Mouse (Mus musculus) c-Kit-positive CD71-positive TER-119-negative erythroid progenitor cells, embryonic 14.5 days (primary cell): ENCODE data around the gene Prph.

Source experiments
- DNase-seq: peaks from one replicate; pipeline ENCODE4 v3.0.0-alpha.2; 2013; ENCODE audit warnings: low read depth

The Prph gene

DNA sequence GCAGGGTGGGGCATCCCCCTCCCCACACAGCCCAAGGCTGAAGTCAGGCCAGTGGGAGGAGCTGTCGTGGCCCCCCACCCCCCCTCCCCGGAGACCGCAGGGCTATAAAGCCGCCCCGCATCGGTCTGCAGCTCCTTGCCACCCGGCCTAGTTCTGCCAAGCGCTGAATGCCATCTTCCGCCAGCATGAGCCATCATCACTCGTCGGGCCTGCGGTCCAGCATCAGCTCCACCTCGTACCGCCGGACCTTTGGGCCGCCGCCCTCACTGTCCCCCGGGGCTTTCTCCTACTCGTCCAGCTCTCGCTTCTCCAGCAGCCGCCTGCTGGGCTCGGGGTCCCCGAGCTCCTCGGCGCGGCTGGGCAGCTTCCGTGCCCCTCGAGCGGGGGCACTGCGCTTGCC lies at the start of gene Prph:
TSS of gene Prph (plus strand) at position 135 of the 400 bp plus-strand sequence.
- DNase-seq, result no peak

DNA sequence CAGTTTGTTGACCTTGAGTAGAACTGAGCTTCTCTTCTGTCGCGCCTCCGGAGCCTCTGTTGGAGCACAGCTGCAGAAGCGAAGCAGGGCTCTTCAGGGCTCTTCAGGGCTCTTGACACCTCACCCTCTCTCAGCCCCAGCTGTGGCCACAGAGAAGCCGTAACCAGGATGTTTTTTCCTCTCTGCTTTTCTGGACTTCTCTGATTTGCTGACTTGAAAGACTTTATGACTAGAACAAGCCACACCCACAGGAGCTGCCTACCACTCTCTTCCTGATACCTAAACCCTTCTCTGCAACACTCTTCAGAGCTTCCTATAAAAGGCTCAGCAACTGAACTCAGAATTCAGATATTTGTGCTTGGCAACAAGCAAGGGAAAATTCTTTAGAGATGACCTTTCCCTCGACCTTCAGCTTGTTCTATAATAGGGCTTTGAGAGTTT lies 46.2 kb upstream of the Prph start:
- DNase-seq, result no peak

DNA sequence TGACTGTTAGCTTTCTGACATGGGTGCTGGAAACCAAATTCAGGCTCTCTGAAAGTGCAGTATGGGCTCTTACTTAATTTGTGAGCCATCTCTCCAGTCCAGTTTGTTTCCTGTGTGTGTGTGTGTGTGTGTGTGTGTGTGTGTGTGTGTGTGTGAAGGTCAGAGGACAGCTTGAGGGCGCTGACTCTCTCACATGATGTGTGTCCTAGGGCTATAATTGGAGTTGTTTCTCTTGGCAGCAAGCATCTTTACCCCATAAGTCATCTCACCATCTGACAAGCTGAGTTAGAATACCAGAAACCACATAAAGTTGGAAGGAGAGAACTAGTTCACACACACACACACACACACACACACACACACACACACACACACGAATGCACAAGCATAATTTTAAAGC lies 44.1 kb upstream of the Prph start:
- no peak for DNase-seq

DNA sequence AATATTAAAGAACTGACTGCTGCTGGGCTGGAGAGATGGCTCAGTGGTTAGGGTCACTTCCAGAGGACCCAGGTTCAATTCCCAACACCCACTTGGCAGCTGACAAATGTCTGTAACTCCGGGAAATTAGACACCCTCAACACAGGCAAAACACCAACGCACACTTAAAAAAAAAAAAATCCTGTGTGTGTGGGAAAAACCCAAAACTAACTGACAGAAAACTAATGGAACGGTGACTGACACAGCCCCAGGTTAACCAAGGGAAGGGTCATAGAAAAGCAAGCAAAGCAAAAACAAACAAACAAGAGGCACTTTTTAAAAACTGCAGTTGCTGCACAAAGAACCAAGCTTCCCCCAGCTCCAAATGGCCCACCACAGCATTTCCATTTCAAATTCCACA lies 43.0 kb upstream of the Prph start:
- DNase-seq, result no peak

DNA sequence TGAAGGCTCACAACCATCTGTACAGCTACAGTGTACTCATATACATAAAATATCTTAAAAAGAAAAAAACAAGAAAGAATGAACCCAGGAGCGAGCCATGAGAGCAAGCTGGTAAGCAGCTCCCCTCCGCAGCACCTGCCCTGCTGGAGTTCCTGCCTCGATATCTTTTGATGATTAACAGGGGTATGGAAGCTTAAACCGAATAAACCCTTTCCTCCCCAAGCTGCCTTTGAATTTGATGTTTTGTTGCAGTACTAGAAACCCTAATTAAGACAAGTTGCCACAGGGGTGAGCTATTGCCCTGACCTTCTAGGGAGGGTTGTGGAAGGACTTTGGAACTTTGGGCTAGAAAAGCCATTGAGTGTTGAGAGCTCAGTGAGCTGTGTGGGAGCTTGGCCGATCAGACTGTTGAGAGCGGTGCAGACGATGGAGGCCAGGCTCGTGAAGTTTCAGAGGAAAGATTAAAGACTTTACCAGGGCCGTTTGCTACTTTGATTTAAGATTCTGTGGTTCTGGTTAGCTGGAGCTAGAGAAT lies 40.4 kb upstream of the Prph start:
- DNase-seq, result no peak

DNA sequence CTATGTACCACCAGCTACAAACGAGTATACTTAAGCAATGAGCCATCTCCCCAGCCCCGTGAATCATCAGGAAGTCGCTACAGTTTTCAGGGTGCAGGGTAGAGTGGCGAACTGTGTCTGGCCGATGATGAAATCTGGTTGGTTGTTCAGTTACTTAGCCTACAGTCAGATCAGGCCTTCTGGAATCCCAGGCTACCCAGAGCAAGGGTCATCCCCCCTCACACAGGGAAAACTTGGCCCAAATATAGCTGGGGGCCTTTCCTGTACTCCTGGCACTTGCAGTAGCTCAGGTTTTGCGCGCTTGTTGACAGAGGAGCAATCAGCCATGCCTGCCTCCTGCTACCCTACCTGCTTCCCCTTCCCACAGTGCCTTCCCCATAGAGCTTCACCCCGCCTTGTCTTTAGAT lies 37.6 kb upstream of the Prph start:
- no peak for DNase-seq

DNA sequence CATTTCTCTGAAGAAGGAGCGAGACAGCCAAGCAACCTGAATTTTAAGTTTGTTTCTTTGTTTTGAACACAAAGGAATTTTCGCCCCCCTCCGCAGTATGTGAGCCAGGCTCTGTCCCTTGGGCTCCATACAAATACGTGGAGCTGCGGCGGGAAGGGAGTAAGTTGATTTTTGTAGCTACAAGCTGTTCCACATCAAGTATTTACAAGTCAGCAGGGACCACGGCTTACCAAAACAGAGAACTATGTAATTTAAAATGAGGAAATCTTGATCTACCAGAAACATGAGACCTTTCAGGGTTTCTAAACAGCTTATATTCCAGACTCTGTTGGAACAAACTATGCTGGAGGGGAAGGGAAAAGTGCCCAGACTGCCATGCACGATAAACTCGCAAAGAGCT lies 37.0 kb upstream of the Prph start:
- no peak for DNase-seq

DNA sequence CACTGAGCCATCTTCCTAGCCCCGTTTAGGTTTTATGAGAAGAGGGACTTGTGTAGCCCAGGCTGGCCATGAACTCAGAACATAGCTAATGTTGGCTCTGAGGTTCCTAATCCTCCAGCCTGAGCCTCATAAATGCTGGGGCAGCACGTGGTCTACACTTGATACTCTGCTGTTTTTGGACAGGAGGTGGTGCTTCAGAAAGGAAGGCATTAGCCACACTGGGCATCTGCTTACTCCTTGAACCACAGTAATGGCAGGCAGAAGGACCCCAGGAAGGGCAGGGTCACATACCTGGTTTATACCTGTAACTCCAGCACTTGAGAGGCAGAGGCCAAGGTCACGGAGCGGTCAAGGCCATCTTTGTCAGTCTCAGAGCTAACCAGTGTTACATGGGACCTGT lies 36.3 kb upstream of the Prph start:
- no peak for DNase-seq

DNA sequence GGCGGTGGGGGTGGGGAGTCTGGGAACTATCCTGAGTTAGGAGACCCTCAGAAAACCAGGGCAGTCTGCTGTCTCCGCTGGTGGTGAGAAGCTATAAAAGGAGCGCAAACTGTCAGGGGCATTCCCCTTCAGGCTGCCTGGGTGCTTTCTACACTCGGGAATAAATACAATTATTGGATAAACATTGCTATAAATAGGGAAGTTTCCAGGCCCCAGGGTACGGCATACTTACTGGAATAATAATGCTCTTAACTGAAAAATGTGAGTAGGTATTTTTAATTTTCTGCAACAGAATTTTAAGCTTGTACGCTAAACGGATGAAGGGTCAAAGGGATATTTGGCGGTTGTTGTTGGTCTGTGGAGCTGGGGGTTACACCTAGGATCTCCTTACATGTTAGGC lies 35.5 kb upstream of the Prph start:
- no peak for DNase-seq

DNA sequence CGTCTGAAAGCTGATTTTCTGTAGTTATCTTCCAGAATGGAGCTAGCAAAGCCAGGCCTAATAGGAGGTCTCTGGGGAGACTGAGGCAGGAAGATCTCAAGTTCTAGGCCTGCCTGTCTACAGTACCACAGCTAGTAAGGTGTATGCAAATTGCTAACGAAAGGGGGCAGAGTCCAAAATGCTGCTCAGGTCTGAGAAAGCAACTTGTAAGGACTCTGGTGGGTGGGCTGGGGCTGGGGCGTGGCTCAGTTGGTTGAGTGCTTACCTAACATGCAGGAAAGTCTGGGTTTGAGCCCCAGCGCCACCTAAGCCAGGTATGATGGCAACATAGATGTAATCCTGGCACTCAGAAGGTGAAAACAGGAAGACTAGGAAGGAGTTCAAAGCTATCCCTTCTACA lies 34.8 kb upstream of the Prph start:
- no peak for DNase-seq

DNA sequence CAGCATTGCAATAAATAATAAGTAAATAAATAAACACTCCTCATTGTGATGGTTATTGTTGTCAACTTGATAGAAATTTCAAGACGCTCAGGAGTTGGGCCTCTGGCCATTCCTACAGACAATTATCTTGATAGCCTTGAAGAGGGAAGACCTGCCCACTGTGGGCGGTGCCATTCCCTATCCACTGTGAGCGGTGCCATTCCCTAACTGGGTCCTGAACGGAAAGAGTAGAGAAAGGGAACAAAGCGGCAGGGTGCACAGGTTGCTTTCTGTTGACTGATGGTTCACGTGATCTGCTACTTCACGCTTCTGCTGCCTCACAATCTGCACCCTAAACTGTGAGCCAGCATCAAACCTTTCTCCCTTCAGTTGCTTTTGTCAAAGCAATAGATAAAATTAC lies 33.7 kb upstream of the Prph start:
- no peak for DNase-seq

DNA sequence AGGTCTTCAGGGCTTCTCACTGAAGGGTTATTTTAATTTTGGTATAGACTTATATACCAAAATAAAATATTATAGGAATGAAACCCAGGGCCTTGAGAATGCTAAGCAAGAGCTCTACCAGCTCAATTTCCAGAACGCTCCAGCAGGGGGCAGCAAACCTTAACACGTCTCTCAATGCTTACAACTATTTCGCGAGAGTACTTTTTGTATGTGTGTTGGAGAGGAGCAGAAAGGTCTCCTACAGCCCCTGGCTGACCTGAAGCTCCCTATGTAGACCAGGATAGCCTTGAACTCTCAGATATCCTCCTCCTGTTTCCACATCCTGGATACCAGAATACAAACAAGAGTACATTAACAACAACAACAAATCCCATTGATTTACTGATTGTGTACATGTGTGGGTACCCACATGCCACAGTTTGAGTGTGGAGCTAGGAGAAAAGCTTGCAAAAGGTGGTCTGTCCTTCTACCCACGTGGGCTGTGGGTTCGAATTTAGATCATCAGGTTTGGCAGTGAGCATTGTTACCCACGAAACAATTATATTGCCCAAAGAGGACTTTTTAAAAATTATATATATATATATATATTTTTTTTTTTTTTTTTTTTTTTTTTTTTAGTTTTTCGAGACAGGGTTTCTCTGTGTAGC lies 30.2 kb upstream of the Prph start:
- DNase-seq, result peak; percentile 83

DNA sequence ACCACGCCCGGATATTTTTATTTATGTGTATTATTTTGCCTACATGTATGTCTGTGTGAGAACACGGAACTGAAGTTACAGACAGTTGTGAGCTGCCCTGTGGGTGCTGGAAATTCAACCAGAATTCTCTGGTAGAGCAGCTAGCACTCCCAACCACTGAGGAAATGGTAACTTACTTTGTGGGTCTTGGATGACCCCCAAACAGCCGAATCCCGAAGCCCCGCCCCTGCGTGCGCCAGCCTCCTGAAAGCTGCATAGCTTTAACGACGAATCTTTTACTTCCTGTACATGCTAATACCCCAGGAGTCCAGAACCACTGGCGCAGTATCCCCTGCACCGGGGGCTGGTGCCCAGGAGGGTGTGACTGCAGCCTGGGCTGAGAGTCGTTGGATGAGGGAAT lies 29.6 kb upstream of the Prph start:
- DNase-seq, result no peak

DNA sequence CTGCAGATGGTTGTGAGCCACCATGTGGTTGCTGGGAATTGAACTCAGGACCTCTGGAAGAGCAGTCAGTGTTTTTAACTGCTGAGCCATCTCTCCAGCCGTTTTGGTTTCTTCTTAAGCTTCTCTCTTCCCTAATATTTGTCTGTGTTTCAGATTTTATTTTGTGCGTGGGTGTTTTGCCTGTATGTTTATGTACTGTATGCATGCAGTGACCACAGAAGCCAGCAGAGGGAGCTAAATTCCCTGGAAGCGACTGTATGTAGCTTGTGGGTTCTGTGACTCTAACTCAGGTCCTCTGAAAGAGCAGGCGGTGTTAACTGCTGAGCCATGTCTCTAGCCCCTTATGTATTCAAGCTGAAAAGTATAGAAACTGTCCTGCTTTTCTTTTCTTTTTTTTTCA lies 28.7 kb upstream of the Prph start:
- DNase-seq, result peak; percentile 74

DNA sequence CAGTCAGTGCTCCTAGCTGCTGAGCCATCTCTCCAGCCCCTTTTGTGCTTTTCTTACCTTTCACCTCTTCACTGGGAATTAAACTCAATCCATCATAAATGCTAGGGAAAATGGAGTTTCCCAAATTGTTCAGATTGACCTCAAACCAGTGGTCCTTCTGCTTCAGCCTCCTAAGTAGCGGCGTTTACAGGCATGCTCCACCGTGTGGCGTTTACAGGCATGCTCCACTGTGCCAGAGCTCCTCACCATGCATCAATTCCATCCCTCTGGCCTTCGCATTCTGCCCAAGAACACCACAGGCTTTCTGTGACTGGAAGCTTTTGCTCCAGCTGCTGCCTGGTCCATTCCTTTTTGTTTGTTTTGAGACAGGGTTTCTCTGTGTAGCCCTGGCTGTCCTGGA lies 27.9 kb upstream of the Prph start:
- DNase-seq, result no peak

DNA sequence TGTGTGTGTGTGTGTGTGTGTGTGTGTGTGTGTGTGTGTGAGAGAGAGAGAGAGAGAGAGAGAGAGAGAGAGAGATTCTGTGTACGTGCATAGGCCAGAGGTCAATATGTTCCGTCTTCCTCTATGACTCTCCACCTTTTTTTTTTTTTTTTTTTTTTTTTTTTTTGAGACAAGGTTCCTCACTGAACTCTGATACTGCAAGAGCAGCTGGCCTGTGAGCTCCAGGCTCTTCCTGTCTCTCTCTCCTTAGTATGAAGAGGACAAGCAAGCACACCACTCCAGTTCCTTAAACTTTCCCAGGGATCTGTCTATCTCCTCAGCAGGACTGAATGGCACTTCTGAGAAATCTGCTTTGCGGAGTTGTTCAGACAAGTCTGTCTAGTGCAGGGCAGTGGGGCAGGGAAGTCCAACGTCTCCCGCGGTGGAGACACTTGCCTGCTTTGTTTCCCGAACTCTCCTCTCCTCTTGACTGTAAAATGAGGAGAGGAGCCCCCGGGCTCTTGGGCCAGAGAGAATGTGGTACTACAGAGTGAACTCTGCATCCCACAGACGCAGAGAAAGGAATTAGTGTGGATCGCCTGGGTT lies 26.0 kb upstream of the Prph start:
- DNase-seq, result no peak

DNA sequence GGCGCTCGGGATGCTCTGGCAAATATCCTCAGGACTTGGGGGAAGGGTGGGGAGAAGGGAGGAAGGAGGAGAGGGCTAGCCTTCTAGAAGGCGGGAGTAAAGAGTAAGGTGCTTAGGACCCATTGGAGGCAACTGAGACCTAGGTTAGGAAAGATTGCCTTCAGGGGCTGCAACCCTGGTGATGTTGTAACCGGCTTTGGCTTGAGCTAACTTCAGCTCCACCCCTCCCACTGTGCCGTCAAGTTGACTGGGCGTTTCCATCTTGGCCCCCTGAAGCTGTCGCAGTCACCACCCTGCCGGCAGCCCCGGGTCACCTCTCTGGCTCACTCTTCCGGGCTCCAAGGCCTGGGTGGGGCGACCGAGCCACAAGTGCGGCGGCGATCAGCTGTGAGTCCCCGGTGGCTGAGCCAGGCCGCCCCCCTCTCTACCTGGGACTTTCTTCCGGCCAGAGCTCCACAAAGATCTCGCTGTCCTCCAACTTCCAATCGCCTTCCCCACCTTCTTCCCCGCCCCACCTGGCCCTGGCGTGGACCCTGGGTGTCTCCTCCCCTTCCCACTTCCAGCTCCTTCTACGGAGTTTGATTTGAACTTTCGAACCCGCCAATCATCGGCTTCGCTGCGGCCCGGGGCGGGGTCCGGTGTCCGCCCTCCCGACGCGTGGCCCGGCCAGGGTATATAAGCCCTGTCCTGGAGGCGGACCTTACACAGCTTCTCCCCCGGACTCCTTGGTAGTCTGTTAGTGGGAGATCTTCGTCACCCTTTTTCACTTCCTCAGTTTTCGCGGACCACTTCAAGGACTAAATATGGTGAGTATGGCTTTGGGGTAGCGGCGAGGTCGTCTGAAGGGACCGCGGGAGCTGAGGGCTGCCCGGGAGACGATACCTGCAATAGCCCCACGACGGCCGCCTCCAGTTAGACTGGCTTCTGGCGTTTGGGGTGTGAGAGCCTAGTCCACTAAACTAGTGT lies 25.1 kb upstream of the Prph start, which contains the start of gene Tuba1c:
TSS of gene Tuba1c (plus strand) at position 273 of the 966 bp plus-strand sequence.
- peak; percentile 91 for DNase-seq

DNA sequence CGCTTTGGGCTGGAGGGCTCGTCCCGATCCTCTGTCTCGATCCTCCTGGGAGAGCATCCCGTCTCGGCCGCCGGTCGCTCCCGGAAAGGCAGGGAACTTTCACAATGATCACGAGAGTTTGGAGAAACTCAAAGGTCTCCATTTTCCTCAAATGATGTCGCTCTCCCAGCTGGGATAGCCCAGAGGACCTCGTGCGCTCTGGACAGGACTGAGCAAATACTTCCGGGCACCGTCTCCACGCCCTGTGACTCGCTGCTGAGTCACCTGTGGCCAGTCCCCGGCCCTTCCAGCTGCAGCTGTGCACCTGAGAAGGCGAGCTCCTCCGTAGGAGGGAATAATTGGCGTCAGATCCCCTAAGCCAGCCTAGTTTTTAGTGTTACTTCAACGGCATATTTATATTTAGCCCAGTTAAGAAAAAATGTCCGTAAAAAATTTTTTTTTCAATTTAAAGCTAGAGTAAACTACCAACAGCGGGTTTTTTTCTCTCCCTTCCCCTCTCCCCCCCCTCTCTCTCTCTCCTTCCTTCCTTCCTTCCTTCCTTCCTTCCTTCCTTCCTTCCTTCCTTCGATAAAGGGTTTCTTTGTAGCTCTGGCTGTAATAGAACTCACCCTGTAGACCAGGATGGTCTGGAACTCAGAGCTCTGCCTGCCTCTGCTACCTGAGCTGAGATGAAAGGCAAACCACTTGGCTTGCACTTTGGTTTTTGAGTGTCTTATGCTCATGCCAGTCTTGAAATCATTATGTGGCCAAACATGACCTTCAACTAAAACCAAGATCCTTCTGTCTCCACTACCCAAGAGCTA lies 24.2 kb upstream of the Prph start:
- no peak for DNase-seq

DNA sequence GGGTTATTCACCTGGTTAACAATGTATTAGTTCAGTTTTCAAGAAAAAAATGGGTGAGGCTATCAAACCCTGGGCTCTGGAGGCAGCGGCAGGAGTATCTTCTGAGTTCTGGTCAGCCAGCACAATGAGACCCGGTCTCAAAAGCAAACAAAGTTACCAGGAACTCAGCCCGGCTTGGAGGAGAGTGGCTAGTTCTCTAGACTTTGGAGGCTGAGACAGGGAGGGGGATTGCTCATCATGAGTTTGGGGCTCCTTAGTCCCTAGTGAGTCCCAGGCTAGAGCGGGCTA lies 23.6 kb upstream of the Prph start:
- no peak for DNase-seq

DNA sequence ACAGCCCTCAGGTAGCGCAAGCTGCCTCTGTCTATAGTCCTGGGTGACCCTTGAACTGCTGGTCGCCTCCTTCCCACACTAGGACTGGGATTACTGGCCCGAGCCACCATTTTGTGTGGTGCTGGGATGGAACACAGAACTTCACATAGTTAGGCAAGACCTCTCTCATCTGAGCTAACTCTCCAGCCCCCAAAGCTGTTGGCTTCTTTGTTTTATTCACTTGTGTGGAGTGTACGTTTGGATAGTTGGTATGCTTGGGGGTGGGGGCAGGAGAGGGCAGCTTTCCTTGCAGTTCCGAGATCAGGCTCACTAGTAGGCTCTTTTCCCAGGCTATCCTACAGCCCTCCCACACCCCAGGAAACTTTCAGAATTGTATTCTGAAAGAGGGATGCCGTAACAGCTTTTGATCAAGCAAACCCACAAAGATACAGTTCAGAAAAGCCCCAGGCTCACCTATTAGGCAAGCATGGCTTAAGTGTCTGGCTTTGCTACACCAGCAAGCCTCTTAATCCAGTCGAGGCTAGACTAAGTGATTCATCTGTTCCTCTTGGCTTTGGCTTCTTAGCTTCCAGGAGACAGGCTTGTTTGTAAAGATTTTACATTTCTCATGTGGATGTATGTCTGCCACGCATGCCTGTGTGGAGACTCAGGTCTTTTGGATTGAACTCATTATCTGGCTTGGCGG lies 22.8 kb upstream of the Prph start:
- no peak for DNase-seq

DNA sequence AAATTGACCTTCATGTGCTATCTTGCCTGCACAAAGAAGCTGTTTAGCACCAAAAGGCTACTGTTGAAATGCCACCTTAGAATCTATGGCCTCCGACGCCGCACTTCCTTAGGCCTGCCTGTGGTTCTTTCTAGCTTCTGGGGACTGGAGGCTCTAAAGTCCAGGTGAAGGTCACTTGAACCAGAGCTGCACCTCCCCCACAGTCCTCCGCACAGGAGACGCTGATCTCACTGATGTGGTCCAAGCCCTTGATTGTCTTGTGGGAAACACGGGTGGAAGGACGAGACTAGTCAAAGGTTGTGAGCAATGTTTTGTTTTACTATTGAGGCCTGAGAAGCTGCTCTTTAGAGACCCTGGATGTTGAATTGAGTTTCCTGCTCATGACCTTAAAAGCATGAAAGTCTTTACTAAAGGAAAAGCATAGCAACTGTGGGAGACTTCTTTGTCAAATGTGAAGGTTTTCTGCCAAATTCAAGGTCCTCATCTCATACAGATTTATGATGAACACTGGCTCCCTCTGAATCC lies 22.2 kb upstream of the Prph start:
- no peak for DNase-seq
